12 mouse cellular contexts compared by ENCODE assay signal in the genomic region with DNA sequence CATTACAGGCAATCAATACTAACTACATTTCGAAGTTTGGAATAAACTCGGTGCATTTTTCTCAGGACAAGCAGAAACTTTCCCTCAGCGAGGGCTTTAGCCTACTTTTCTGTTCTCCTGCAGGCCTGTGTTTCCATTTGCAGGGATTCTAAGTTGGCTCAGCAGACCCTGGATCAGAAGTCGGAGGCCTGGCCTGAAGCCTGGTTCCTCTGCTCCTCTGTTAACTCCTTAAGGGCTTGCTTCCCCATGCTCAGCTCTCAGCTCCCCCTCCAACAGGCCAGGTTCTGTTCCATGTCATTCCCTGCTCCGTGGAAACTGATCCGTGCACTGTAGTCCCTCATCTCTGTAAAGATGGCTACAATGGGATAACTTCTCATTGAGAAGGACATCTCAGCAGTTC. TPM values are rescaled to one million over a fixed set of nuclear protein-coding genes. Genes with fewer than 3 reads are reported as not detected.
A peak's percentile ranks its signal among the peaks of the same experiment; 100 is the strongest.
DNase-seq lines count a peak whose midpoint lies in the region; ATAC-seq and TF ChIP-seq lines count a peak whose summit lies in the region.
"Had no signal": no experiment of that assay in that cellular context is flagged by ENCODE, and none has a peak within 500 bp of the region (broad histone marks: within the 10 kb centered on the region; RNA-seq: fewer than 3 reads in every experiment).

No protein-coding gene starts in this region.

- no peak for TF ChIP-seq CTCF in embryonic fibroblast, embryonic 13.5 days (IDR thresholded peaks at IDR 0.05; ENCODE audit: borderline replicate concordance, insufficient read depth, low read length)

- H3K36me3 ChIP-seq in heart, embryonic 10.5 days: no peaks in the 10 kb centered on the region
- H3K36me3 ChIP-seq in neural tube, embryonic 15.5 days: no peaks in the 10 kb centered on the region
- no peaks in the 10 kb centered on the region for H3K36me3 ChIP-seq in forebrain, embryonic 11.5 days (ENCODE audit: control insufficient read depth, insufficient read depth, low read length)
- H3K36me3 ChIP-seq in midbrain, embryonic 10.5 days: no peaks in the 10 kb centered on the region

- H3K4me1 ChIP-seq in heart, embryonic 10.5 days: 0 out of 2 replicates have a peak, but pooled peaks cover 4% of the 10 kb centered on the region
- H3K4me1 ChIP-seq in embryonic fibroblast, embryonic 13.5 days (ENCODE audit: control insufficient read depth, insufficient read depth, low read length): peaks cover 5% of the 10 kb centered on the region; the same call in 1 of the 2 replicates
- peaks cover 11% of the 10 kb centered on the region for H3K4me1 ChIP-seq in neural tube, embryonic 15.5 days
- H3K4me1 ChIP-seq in forebrain, embryonic 11.5 days (replicated peaks; ENCODE audit: control insufficient read depth, insufficient read depth, low read length): peaks cover 7% of the 10 kb centered on the region
- H3K4me1 ChIP-seq in midbrain, embryonic 10.5 days: peaks cover 17% of the 10 kb centered on the region

- H3K4me2 ChIP-seq in neural tube, embryonic 15.5 days: peak overlapping the region; percentile 56; the same call in 1 of the 2 replicates
- no peak overlapping the region for H3K4me2 ChIP-seq in forebrain, embryonic 11.5 days (ENCODE audit: low read depth, low read length, severe bottlenecking)

- H3K27me3 ChIP-seq in heart, embryonic 10.5 days (ENCODE audit: insufficient read depth, poor library complexity, severe bottlenecking): peaks cover 11% of the 10 kb centered on the region; the same call in 1 of the 2 replicates
- no peaks in the 10 kb centered on the region for H3K27me3 ChIP-seq in neural tube, embryonic 15.5 days (replicated peaks)
- H3K27me3 ChIP-seq in forebrain, embryonic 11.5 days (ENCODE audit: control insufficient read depth, insufficient read depth, low read length): no peaks in the 10 kb centered on the region
- H3K27me3 ChIP-seq in midbrain, embryonic 10.5 days (ENCODE audit: low read depth, poor library complexity, severe bottlenecking): peaks cover 6% of the 10 kb centered on the region; the same call in 1 of the 2 replicates

- no peak for ATAC-seq in neural tube, embryonic 15.5 days (ENCODE audit: low FRiP score)
- no peak for ATAC-seq in forebrain, embryonic 11.5 days (replicated peaks; ENCODE audit: low FRiP score)
- ATAC-seq: lung, postnatal 0 days had no signal

- H3K9ac ChIP-seq in neural tube, embryonic 15.5 days (replicated peaks): no peak overlapping the region
- H3K9ac ChIP-seq in forebrain, embryonic 11.5 days (ENCODE audit: low read length): no peak overlapping the region

- H3K27ac ChIP-seq in heart, embryonic 10.5 days: no peak overlapping the region
- H3K27ac ChIP-seq in embryonic fibroblast, embryonic 13.5 days (ENCODE audit: insufficient read depth, low read length): peak overlapping the region; percentile 64; the same call in 1 of the 2 replicates
- H3K27ac ChIP-seq in neural tube, embryonic 15.5 days (replicated peaks): peak overlapping the region; percentile 23; the same call in 1 of the 2 replicates
- H3K27ac ChIP-seq in forebrain, embryonic 11.5 days (ENCODE audit: low read depth, low read length): no peak overlapping the region
- no peak overlapping the region for H3K27ac ChIP-seq in midbrain, embryonic 10.5 days (replicated peaks)

- no peaks in the 10 kb centered on the region for H3K9me3 ChIP-seq in heart, embryonic 10.5 days
- no peaks in the 10 kb centered on the region for H3K9me3 ChIP-seq in neural tube, embryonic 15.5 days (replicated peaks)
- H3K9me3 ChIP-seq in forebrain, embryonic 11.5 days (ENCODE audit: control insufficient read depth, low read length): no peaks in the 10 kb centered on the region
- no peaks in the 10 kb centered on the region for H3K9me3 ChIP-seq in midbrain, embryonic 10.5 days (replicated peaks)

- no peak overlapping the region for H3K4me3 ChIP-seq in heart, embryonic 10.5 days
- peak overlapping the region; percentile 66 for H3K4me3 ChIP-seq in embryonic fibroblast, embryonic 13.5 days (ENCODE audit: insufficient read depth, low read length)
- H3K4me3 ChIP-seq in neural tube, embryonic 15.5 days (replicated peaks): 0 out of 2 replicates have a peak overlapping the region, but pooled peaks have one; percentile 4
- H3K4me3 ChIP-seq in forebrain, embryonic 11.5 days (ENCODE audit: low read depth, low read length): no peak overlapping the region
- H3K4me3 ChIP-seq in midbrain, embryonic 10.5 days: no peak overlapping the region

- 66% methylated on average over 6 of the region's 6 CpGs for WGBS in heart, embryonic 10.5 days
- 77% methylated on average over 6 of the region's 6 CpGs for WGBS in neural tube, embryonic 15.5 days
- 73% methylated on average over 6 of the region's 6 CpGs for WGBS in forebrain, embryonic 11.5 days
- 67% methylated on average over 6 of the region's 6 CpGs for WGBS in midbrain, embryonic 10.5 days

- peak; percentile 93 for DNase-seq in heart, adult 11 months
- no peak for DNase-seq in heart, embryonic 10.5 days (ENCODE audit: low spot score)
- peak; percentile 43 for DNase-seq in left cerebral cortex, postnatal 4 days
- no peak for DNase-seq in left cerebral cortex, adult 18-20 months (ENCODE audit: low spot score in 2 of 2)
- DNase-seq in forebrain, embryonic 11.5 days (ENCODE audit: low spot score): no peak
- no peak for DNase-seq in midbrain, embryonic 10.5 days (ENCODE audit: low spot score)
- DNase-seq: adrenal gland, postnatal 25 days; kidney, adult 8-10 months; right cerebral cortex, adult 18-20 months had no signal

- no peak; the same call in 1 of the 2 replicates for TF ChIP-seq POLR2A in embryonic fibroblast, embryonic 13.5 days (IDR thresholded peaks at IDR 0.05; ENCODE audit: low read depth, low read length)

- intact Hi-C loops in left cerebral cortex, postnatal 4 days (cut with DNase I): no loop called here

RNA-seq across cellular contexts. Expression of gene Thbs2, which starts 2.1 kb away (rescaled TPM):
- 1.2 and 1.3 TPM in 2 replicates for polyA plus RNA-seq in heart, embryonic 10.5 days (2016; fragmentation: Nextera tagmentation; extraction: Ambion mirVana)
- total RNA-seq in left cerebral cortex, postnatal 4 days (2021): 1 to 10 TPM; 5.5 to 5.6 TPM
- total RNA-seq in left cerebral cortex, adult 18-20 months (2021): 1 to 10 TPM; 4.6 to 5.6 TPM
- 241 and 405 TPM in 2 replicates for polyA plus RNA-seq in embryonic fibroblast, embryonic 13.5 days (2011; ENCODE audit: insufficient read length, low read depth, missing spikeins)
- polyA plus RNA-seq in neural tube, embryonic 15.5 days (2015; fragmentation: Nextera tagmentation; extraction: Ambion mirVana): 9.3 and 15.8 TPM in 2 replicates
- 2.4 and 4.7 TPM in 2 replicates for polyA plus RNA-seq in forebrain, embryonic 11.5 days (2014; fragmentation: Nextera tagmentation; extraction: Ambion mirVana)
- polyA plus RNA-seq in midbrain, embryonic 10.5 days (2016; fragmentation: Nextera tagmentation; extraction: Ambion mirVana): 2.0 and 6.4 TPM in 2 replicates

Comparison
In these comparisons a context has a peak if more than half of its experiments do, and no peak if none do; other contexts are left out.
1. DNase-seq: peak in heart, adult 11 months (single experiment) and left cerebral cortex, postnatal 4 days (single experiment); none in heart, embryonic 10.5 days (single experiment), left cerebral cortex, adult 18-20 months (0 of 2), forebrain, embryonic 11.5 days (single experiment) and midbrain, embryonic 10.5 days (single experiment).
2. H3K27ac ChIP-seq: peak in embryonic fibroblast, embryonic 13.5 days (single experiment) and neural tube, embryonic 15.5 days (single experiment); none in heart, embryonic 10.5 days (single experiment), forebrain, embryonic 11.5 days (single experiment) and midbrain, embryonic 10.5 days (single experiment).
3. H3K4me3 ChIP-seq: peak in embryonic fibroblast, embryonic 13.5 days (single experiment) and neural tube, embryonic 15.5 days (single experiment); none in heart, embryonic 10.5 days (single experiment), forebrain, embryonic 11.5 days (single experiment) and midbrain, embryonic 10.5 days (single experiment).
4. RNA of gene Thbs2, which starts 2.1 kb away (polyA plus RNA-seq): 241 to 405 TPM in embryonic fibroblast, embryonic 13.5 days; 9.3 to 15.8 TPM in neural tube, embryonic 15.5 days, 2.4 to 4.7 TPM in forebrain, embryonic 11.5 days, 2.0 to 6.4 TPM in midbrain, embryonic 10.5 days and 1.2 to 1.3 TPM in heart, embryonic 10.5 days; every median in the first group is over 10 times any median in the second.